Mouse (Mus musculus): ENCODE measurements at regions not wholly inside any gene's neighbourhood (a gene's known extent, or its start where the extent isn't known, plus 50 kb on each side); places are given as distances from the start of the nearest gene placed in this dataset.

DNA sequence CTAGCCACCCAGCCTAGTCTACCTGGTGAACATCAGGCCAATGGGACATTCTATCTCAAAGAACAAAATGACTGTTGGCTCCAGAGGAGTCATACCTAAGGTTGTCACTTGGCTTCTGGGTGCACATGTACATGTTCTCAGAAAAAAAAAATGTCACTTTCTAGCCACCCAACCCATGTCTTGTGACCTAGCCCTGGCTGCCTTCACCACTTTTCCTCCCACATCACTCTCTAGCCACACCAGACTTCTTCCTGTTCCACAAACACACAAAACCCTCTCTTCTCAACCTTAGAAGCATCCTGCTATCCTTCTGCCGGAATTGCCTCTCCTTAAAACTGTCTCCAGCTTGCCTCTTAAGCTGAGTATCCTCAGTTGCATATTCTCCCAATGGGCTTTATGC lies 211.6 kb downstream of the Maf start:
- ATAC-seq (replicated peaks; ENCODE audit: low read depth, poor library complexity, severe bottlenecking): no peak; the same call in 1 of the 2 replicates

DNA sequence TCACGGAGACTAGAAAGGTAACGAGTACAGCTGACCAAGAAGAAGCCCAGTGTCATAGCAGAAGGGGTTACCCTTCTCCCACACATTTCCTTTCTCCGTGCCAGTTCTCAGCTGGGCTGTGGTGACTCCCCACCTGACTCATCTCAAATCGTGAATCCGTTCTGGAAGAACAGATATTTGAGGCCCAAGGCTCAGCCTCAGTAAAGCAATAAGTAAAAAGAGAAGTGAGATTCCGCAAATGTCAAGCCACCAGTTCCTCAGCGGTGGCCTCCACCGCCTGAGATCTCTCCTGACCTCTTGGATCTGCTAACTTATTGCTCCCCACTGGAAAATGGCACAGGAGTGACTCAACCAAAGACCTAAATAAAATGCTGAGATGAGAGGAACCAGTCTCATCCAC lies 213.2 kb downstream of the Maf start:
- peak; percentile 67 for ATAC-seq (replicated peaks; ENCODE audit: low read depth, poor library complexity, severe bottlenecking)

DNA sequence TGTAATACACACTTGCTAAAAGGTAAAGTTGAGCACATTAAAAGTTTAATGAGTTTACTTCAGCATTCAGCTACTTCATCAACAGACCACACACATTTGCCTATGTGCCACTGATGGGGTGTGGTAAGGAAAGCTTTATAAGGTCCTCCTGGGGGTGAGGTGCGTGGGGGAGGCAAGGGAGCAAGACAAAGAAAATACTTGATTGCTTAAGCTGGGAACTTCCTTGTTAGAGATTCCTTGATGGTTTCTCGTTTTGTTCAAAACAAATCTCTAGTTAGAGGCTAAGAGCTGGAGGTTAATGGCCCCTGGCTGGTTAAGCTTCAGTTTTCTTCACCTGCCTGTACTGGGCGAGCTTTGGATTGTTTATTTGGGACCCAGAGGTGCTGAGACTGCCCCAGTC lies 220.7 kb downstream of the Maf start:
- 0 out of 2 replicates have a peak, but pooled peaks have one; percentile 6 for ATAC-seq (replicated peaks; ENCODE audit: low read depth, poor library complexity, severe bottlenecking)

- no peak for ATAC-seq (replicated peaks; ENCODE audit: low read depth, poor library complexity, severe bottlenecking)
Measured at GRCm38 (mm10) chr8:115481136-115481535, 226.5 kb downstream of the Maf start.

- ATAC-seq (replicated peaks; ENCODE audit: low read depth, poor library complexity, severe bottlenecking): no peak
Measured at GRCm38 (mm10) chr8:115478406-115479060, 229.1 kb downstream of the Maf start.

DNA sequence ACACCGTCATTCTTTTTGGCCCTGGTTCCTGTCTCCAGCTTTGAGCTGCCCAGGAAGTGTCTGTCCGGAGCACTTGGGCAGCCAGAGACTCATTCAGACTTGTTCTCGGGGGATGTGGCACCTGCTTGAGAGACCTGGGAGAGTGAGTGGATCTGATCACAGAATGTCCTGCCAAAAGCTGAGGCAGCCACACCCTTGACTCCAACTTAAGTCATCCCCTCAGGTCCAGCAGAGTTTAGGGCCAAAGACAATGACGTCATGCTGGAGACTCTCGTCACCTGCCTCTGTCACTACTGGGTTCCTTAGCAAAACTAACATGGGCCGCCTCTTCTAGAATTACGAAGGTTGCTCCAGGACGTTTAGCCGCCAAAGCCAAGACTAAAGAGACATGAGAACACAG lies 231.5 kb downstream of the Maf start:
- no peak for ATAC-seq (replicated peaks; ENCODE audit: low read depth, poor library complexity, severe bottlenecking)

DNA sequence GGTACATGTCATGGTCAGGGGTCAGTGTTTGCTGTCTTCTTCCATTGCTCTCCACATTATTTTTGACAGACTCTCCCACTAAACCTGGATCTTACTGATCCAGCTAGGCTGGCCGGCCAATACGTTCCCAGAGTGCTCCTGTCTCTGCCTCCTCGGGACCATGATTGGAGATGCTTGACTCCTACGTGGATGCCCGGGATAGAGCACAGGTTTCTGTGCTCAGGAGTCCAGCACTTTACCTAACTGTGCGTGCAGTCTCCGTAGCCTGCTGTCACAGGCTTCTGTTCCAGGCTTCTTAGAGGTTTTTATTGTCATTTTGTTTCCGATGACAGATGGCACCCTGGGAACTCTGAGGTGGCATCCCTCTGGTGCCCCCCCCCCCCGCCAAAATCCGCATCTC lies 232.4 kb downstream of the Maf start:
- no peak for ATAC-seq (replicated peaks; ENCODE audit: low read depth, poor library complexity, severe bottlenecking)

DNA sequence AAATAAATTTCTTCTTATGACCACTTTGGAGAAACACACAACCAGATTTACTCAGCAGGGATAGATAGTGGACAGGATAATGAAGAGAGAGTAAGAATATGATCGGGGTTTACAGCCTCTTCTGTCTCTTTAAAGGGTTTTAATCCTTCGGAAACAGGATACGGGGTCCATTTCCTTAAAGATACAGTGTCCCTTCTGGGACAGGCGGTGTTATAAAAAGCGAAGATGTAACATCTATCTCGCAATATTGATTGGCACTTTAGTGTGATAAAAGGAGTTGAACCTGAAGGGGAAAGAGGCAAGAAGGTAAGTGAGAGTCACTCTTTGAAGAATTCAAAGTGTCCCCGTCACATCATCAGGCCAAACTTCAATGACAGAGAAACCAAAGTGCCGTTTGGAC lies 233.6 kb downstream of the Maf start:
- ATAC-seq (replicated peaks; ENCODE audit: low read depth, poor library complexity, severe bottlenecking): no peak

GRCm38 (mm10) chr8:115466553-115466952 lies 241.0 kb downstream of the Maf start:
- ATAC-seq (replicated peaks; ENCODE audit: low read depth, poor library complexity, severe bottlenecking): no peak; the same call in 1 of the 2 replicates

DNA sequence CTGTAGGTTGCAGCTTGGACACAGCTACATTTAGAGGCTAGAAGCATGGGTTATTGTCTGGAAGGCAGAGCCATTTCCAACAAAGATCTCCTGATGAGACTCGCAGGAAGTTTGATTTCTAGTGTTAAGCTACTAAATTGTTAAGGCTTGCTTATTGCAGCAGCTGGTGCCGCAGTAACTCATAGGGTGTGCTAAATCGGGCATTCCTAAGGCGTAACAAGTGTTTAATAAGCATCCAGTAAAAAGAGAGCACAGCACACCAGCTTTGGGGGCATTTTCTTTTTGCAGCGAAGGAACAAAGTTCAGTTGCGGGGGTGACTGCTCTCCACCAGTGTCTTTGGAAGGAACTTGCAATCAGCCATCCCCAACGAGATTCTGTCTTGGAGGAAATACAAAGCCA lies 241.5 kb downstream of the Maf start:
- no peak for ATAC-seq (replicated peaks; ENCODE audit: low read depth, poor library complexity, severe bottlenecking)

- ATAC-seq (replicated peaks; ENCODE audit: low read depth, poor library complexity, severe bottlenecking): no peak
Measured at GRCm38 (mm10) chr8:115462657-115463056, 244.9 kb downstream of the Maf start.

GRCm38 (mm10) chr8:115458119-115458518 lies 249.5 kb downstream of the Maf start:
- ATAC-seq (replicated peaks; ENCODE audit: low read depth, poor library complexity, severe bottlenecking): no peak

DNA sequence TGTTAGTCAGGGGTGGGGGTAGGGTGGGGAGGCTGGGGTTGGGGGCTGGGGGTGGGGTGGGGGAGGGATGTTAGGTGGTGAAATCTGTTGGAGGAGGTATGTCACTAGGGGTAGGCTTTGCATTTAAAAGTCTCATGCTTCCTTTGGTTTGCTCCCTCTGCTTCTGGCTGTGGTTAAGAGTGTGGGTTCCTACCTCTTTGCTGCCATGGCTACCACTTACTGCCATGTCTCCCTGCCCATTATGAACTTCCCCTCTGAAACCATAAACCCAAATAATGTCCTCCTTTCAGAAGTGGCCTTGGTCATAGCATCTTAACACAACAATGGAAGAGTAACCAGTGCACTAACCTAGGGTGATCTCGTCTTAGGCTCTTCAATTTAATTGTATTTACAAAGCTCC lies 256.8 kb downstream of the Maf start:
- peak; percentile 96 for ATAC-seq (replicated peaks; ENCODE audit: low read depth, poor library complexity, severe bottlenecking)

GRCm38 (mm10) chr8:115448367-115448766 lies 259.2 kb downstream of the Maf start:
- ATAC-seq (replicated peaks; ENCODE audit: low read depth, poor library complexity, severe bottlenecking): no peak

- ATAC-seq (replicated peaks; ENCODE audit: low read depth, poor library complexity, severe bottlenecking): peak; percentile 85
Measured at GRCm38 (mm10) chr8:115444519-115444918, 263.1 kb downstream of the Maf start.

DNA sequence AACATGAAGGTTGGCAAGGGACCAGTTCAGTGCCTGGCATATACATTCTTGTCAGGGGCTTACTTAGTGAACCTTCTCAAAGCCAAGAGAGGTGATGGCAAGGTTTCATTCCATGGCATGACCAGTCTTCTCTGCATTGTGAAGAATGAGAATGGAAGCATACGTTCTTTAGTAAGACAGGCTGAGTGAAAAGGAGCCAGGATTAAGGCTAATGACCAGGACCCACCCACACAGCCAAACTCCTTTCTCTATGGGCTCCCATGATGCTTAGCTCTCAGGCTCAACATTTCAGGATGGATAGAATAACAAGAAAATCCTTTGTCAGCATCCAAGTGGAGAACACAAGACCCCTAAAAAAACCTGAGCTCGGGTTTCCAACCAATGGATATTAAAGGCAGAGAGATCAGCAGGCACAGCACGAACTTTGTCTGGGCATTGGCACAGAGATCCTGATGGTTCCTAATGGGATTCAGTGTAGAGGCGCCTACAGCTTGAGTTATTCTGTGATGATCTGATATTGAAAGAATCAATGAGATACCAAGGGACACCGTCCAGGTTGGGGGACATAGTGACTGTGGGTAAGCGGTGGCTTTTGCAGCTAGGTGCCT lies 265.5 kb downstream of the Maf start:
- no peak for ATAC-seq (replicated peaks; ENCODE audit: low read depth, poor library complexity, severe bottlenecking)

GRCm38 (mm10) chr8:115441323-115441722 lies 266.3 kb downstream of the Maf start:
- ATAC-seq (replicated peaks; ENCODE audit: low read depth, poor library complexity, severe bottlenecking): no peak

- no peak for ATAC-seq (replicated peaks; ENCODE audit: low read depth, poor library complexity, severe bottlenecking)
Measured at GRCm38 (mm10) chr8:115440151-115440550, 267.4 kb downstream of the Maf start.

- no peak for ATAC-seq (replicated peaks; ENCODE audit: low read depth, poor library complexity, severe bottlenecking)
Measured at GRCm38 (mm10) chr8:115439512-115439911, 268.1 kb downstream of the Maf start.

- ATAC-seq (replicated peaks; ENCODE audit: low read depth, poor library complexity, severe bottlenecking): no peak
Measured at GRCm38 (mm10) chr8:115437956-115438355, 269.6 kb downstream of the Maf start.

DNA sequence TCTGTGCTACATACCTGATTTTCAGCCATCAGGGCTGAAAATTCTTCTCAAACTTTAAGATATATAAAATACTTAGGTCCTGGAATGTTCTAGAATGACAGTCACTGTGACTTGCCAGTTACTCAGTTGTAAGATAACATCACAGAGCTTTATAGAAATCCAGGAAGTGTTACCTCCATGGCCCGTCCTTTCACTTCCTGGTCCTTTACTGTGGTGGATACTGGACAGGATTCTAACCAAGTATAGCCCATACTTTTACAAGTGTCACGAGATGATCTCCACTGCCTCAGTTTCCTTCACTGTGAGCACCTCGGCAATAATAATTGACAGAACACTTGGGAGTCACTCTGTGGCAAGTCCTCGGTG lies 271.3 kb downstream of the Maf start:
- peak; percentile 55 for ATAC-seq (replicated peaks; ENCODE audit: low read depth, poor library complexity, severe bottlenecking)

GRCm38 (mm10) chr8:115435720-115436355 lies 271.8 kb downstream of the Maf start:
- ATAC-seq (replicated peaks; ENCODE audit: low read depth, poor library complexity, severe bottlenecking): peak; percentile 70

Measured in common myeloid progenitor, adult 5-6 weeks (primary cell).